Mouse (Mus musculus) ovary, adult 10 weeks (tissue): ENCODE results near the gene Washc4. TPM values are rescaled to one million over a fixed set of nuclear protein-coding genes. Genes with fewer than 3 reads are reported as not detected.

Source experiments
- polyA plus RNA-seq: library from polyadenylated mRNA; stranded (reverse); fragments of 350-450 nt; fragmentation: Illumina TruSeq; extraction: RNeasy Lipid Tissue Mini Kit (QIAGEN cat#74804); gene quantifications from one replicate; pipeline ENCODE4 v1.2.3, GENCODE M21; 2014

Washc4 gene
- 101 TPM for polyA plus RNA-seq

GRCm38 (mm10) chr10:83543439-83544102 lies at the start of gene Washc4:
TSS of gene Washc4 (plus strand) at chr10:83543752.

DNA sequence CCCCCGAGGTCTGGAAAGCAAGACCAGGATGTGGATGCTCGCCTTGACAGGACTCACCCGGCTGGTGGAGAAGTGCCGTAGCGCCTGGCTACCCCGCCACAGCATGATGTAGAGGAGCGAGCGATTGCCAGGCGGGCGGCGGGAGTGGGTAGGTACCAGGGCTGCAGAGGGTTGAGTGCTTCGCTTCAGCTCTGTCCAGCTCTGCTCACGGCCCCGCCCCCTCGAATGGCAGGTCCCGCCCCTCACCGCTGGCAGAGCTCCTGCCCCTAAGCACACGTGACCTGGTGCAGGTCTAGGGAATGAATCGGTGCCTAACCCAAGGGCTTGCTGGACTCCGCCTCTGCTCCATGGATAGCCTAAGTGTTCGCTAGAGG lies 9.7 kb upstream of the Washc4 start, which contains the start of gene Aldh1l2:
Gene Aldh1l2, minus strand, starts transcription at position 231 of the 374 bp plus-strand sequence.

Other genes with a start within 250 kb of the Washc4 start
- gene Slc41a2, start 205.9 kb upstream of the Washc4 start, polyA plus RNA-seq, result 9.2 TPM
- gene D10Wsu102e, start 183.5 kb upstream of the Washc4 start, polyA plus RNA-seq, result 2.3 TPM
- 1.3 TPM for gene Aldh1l2, start 9.6 kb upstream of the Washc4 start, polyA plus RNA-seq
- 110 TPM for gene Appl2, start 105.0 kb downstream of the Washc4 start, polyA plus RNA-seq
- gene 1500009L16Rik, start 179.1 kb downstream of the Washc4 start, polyA plus RNA-seq, result 15.3 TPM